Mouse (Mus musculus): Measurements from ENCODE around the gene Cacna1a. TPM values are rescaled to one million over a fixed set of nuclear protein-coding genes. Genes with fewer than 3 reads are reported as not detected.

The Cacna1a gene
- total and polyA plus RNA-seq, 2 experiments from 2014 or later: 15.4 to 134 TPM

- WGBS: 71% methylated on average over 6 of the region's 7 CpGs
- no peaks in the 10 kb centered on the region for H3K4me1 ChIP-seq (ENCODE audit: insufficient read depth, low read length)
- H3K27ac ChIP-seq (ENCODE audit: low read depth, low read length): no peak overlapping the region
- H3K27me3 ChIP-seq (ENCODE audit: insufficient read depth, low read length): no peaks in the 10 kb centered on the region
- no peak overlapping the region for H3K9ac ChIP-seq (replicated peaks; ENCODE audit: low read length, poor library complexity, severe bottlenecking)
- H3K4me2 ChIP-seq (ENCODE audit: low read depth, low read length, poor library complexity, severe bottlenecking): no peak overlapping the region
- H3K9me3 ChIP-seq (ENCODE audit: low read length): no peaks in the 10 kb centered on the region
- no peak for TF ChIP-seq CTCF (IDR thresholded peaks at IDR 0.05)
- H3K36me3 ChIP-seq (ENCODE audit: insufficient read depth, low read length): 0 out of 2 replicates have a peak, but pooled peaks cover 4% of the 10 kb centered on the region
- H3K4me3 ChIP-seq (ENCODE audit: low read depth, low read length): no peak overlapping the region
- no peak for DNase-seq (ENCODE audit: low spot score)
- ATAC-seq (ENCODE audit: low FRiP score): no peak
Observed at GRCm38 (mm10) chr8:84640617-84641294, 252.5 kb downstream of the Cacna1a start.

GRCm38 (mm10) chr8:84641578-84642361 is 253.5 kb downstream of the Cacna1a start:
- DNase-seq (ENCODE audit: low spot score) (no peak), ATAC-seq (ENCODE audit: low FRiP score) (no peak)
- Histone ChIP-seq H3K36me3 (ENCODE audit: insufficient read depth, low read length) (no peaks in the 10 kb centered on the region), H3K9me3 (ENCODE audit: low read length) (no peaks in the 10 kb centered on the region), H3K27me3 (ENCODE audit: insufficient read depth, low read length) (no peaks in the 10 kb centered on the region), H3K4me1 (ENCODE audit: insufficient read depth, low read length) (no peaks in the 10 kb centered on the region), H3K4me3 (ENCODE audit: low read depth, low read length) (no peak overlapping the region), H3K27ac (ENCODE audit: low read depth, low read length) (no peak overlapping the region), H3K4me2 (ENCODE audit: low read depth, low read length, poor library complexity, severe bottlenecking) (no peak overlapping the region), H3K9ac (replicated peaks; ENCODE audit: low read length, poor library complexity, severe bottlenecking) (no peak overlapping the region)
- 83% methylated on average over 1 of the region's 1 CpGs for WGBS
- peak; percentile 27; the same call in 1 of the 2 replicates for TF ChIP-seq CTCF (IDR thresholded peaks at IDR 0.05)

GRCm38 (mm10) chr8:84643019-84643418 is 254.8 kb downstream of the Cacna1a start:
- Histone ChIP-seq H3K9me3 (ENCODE audit: low read length) (no peaks in the 10 kb centered on the region), H3K9ac (replicated peaks; ENCODE audit: low read length, poor library complexity, severe bottlenecking) (no peak overlapping the region), H3K4me3 (ENCODE audit: low read depth, low read length) (no peak overlapping the region), H3K36me3 (ENCODE audit: insufficient read depth, low read length) (no peaks in the 10 kb centered on the region), H3K27ac (ENCODE audit: low read depth, low read length) (no peak overlapping the region), H3K27me3 (ENCODE audit: insufficient read depth, low read length) (no peaks in the 10 kb centered on the region), H3K4me2 (ENCODE audit: low read depth, low read length, poor library complexity, severe bottlenecking) (no peak overlapping the region), H3K4me1 (ENCODE audit: insufficient read depth, low read length) (no peaks in the 10 kb centered on the region)
- TF ChIP-seq CTCF (IDR thresholded peaks at IDR 0.05): no peak
- no peak for ATAC-seq (ENCODE audit: low FRiP score)
- no peak for DNase-seq (ENCODE audit: low spot score)
- WGBS: 73% methylated on average over 5 of the region's 5 CpGs

GRCm38 (mm10) chr8:84646800-84647199 is 258.6 kb downstream of the Cacna1a start:
- no peaks in the 10 kb centered on the region for H3K9me3 ChIP-seq (ENCODE audit: low read length)
- no peaks in the 10 kb centered on the region for H3K27me3 ChIP-seq (ENCODE audit: insufficient read depth, low read length)
- H3K36me3 ChIP-seq (ENCODE audit: insufficient read depth, low read length): no peaks in the 10 kb centered on the region
- no peak overlapping the region for H3K27ac ChIP-seq (ENCODE audit: low read depth, low read length)
- no peak for ATAC-seq (ENCODE audit: low FRiP score)
- peak; percentile 42 for TF ChIP-seq CTCF (IDR thresholded peaks at IDR 0.05)
- DNase-seq (ENCODE audit: low spot score): no peak
- no peaks in the 10 kb centered on the region for H3K4me1 ChIP-seq (ENCODE audit: insufficient read depth, low read length)
- no peak overlapping the region for H3K9ac ChIP-seq (replicated peaks; ENCODE audit: low read length, poor library complexity, severe bottlenecking)
- no peak overlapping the region for H3K4me3 ChIP-seq (ENCODE audit: low read depth, low read length)
- whole genome bisulfite sequencing: 53% methylated on average over 6 of the region's 6 CpGs
- H3K4me2 ChIP-seq (ENCODE audit: low read depth, low read length, poor library complexity, severe bottlenecking): no peak overlapping the region

- ATAC-seq (ENCODE audit: low FRiP score): peak; percentile 51; the same call in 1 of the 2 replicates
- no peak overlapping the region; the same call in 1 of the 2 replicates for H3K9ac ChIP-seq (replicated peaks; ENCODE audit: low read length, poor library complexity, severe bottlenecking)
- no peaks in the 10 kb centered on the region for H3K36me3 ChIP-seq (ENCODE audit: insufficient read depth, low read length)
- DNase-seq (ENCODE audit: low spot score): peak; percentile 31
- H3K4me1 ChIP-seq (ENCODE audit: insufficient read depth, low read length): no peaks in the 10 kb centered on the region
- H3K4me2 ChIP-seq (ENCODE audit: low read depth, low read length, poor library complexity, severe bottlenecking): peak overlapping the region; percentile 47
- peak overlapping the region; percentile 16; the same call in 1 of the 2 replicates for H3K4me3 ChIP-seq (ENCODE audit: low read depth, low read length)
- no peaks in the 10 kb centered on the region for H3K9me3 ChIP-seq (ENCODE audit: low read length)
- H3K27ac ChIP-seq (ENCODE audit: low read depth, low read length): no peak overlapping the region
- no peaks in the 10 kb centered on the region for H3K27me3 ChIP-seq (ENCODE audit: insufficient read depth, low read length)
- no peak for TF ChIP-seq CTCF (IDR thresholded peaks at IDR 0.05)
- WGBS: 1% methylated on average over 14 of the region's 14 CpGs
Observed at GRCm38 (mm10) chr8:84647461-84647901, 259.2 kb downstream of the Cacna1a start.

GRCm38 (mm10) chr8:84650213-84650612 is 262.0 kb downstream of the Cacna1a start:
- Histone ChIP-seq H3K4me3 (ENCODE audit: low read depth, low read length) (no peak overlapping the region), H3K27ac (ENCODE audit: low read depth, low read length) (no peak overlapping the region), H3K27me3 (ENCODE audit: insufficient read depth, low read length) (no peaks in the 10 kb centered on the region), H3K4me1 (ENCODE audit: insufficient read depth, low read length) (no peaks in the 10 kb centered on the region), H3K9me3 (ENCODE audit: low read length) (no peaks in the 10 kb centered on the region), H3K9ac (replicated peaks; ENCODE audit: low read length, poor library complexity, severe bottlenecking) (no peak overlapping the region), H3K36me3 (ENCODE audit: insufficient read depth, low read length) (no peaks in the 10 kb centered on the region), H3K4me2 (ENCODE audit: low read depth, low read length, poor library complexity, severe bottlenecking) (no peak overlapping the region)
- ATAC-seq (ENCODE audit: low FRiP score) (no peak), DNase-seq (ENCODE audit: low spot score) (no peak)
- WGBS: 42% methylated on average over 3 of the region's 3 CpGs
- TF ChIP-seq CTCF (IDR thresholded peaks at IDR 0.05): no peak
